Mouse (Mus musculus): ENCODE data around the gene Entpd7. TPM values are rescaled to one million over a fixed set of nuclear protein-coding genes. Genes with fewer than 3 reads are reported as not detected.

The Entpd7 gene
- polyA plus RNA-seq (2015; fragmentation: Nextera tagmentation; extraction: Ambion mirVana): 10.1 and 10.6 TPM in 2 replicates

DNA sequence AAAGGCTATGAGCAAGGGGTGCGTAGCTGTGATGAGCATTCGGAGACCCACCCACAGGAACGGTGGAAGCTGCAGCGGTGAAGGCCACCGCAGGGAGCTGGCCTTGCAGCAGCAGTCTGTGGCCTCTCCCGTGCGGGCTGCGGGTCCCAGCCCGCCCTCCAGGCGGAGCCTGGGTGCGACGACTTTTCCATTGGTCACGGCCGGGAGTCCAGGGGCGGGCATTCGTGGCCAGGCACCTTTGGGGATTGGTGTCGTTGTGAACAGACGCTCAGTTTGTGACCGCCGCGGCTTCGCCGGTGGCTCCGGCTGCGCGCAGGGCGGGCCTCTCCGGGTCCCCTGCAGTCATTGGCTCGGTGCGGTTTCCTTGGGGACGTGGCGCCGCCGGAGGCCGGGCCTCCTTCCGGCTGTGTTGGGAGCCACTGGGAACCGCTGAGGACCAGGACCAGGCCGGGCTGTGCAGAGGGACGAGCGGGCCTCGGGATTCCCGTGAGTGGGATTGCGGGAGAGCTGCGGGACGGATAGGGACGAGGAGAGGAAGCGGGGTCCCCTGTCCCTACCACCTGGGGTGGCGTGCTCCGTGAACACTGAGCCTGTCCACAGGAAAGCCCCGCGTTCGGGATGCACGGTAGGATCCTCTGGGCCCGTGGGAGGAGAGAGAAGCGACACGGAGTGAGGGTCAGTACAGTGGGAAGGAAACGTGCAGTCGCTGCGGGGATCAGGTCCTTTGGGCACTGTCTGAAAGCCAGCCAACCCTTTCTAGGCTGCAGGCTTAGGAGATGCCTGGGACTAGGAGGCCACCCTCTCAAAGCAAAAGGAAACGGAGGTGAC, at the start of gene Entpd7:
Entpd7 (plus strand) TSS at position 254 of the 828 bp plus-strand sequence.
- ATAC-seq (ENCODE audit: low FRiP score): peak; percentile 99
- Histone ChIP-seq H3K4me3 (peak within 1 kb of the TSS; percentile 85), H3K9ac (peak within 1 kb of the TSS; percentile 94), H3K27ac (peak within 1 kb of the TSS; percentile 89), H3K36me3 (peaks cover 7% of the 10 kb centered on the region; the same call in 1 of the 2 replicates), H3K4me1 (replicated peaks) (peaks cover 24% of the 10 kb centered on the region), H3K9me3 (no peaks in the 10 kb centered on the region), H3K4me2 (peak within 1 kb of the TSS; percentile 81), H3K27me3 (no peaks in the 10 kb centered on the region)
- under 1% methylated on average over 60 of the region's 60 CpGs for WGBS

DNA sequence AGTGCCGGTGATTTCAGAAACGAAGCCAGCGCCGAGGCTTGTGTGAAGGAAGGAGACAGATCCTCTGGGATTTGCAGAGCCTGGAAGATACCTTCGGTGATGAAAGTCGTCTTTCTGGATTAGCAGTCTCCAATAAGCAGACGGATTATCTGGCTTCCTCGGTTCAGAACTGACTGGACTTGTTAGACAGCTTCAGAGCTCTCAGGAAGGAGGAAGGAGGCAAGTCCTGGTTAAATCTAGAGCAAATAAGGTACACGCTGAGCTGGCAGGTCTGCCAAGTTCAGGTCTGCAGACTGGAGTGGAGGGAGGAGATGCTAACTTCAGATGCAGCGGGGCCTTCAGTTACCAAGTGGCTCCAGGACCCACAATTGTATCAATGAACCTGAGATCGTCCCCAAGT, 47.6 kb upstream of the Entpd7 start:
- ATAC-seq (ENCODE audit: low FRiP score): no peak
- Histone ChIP-seq H3K9me3 (no peaks in the 10 kb centered on the region), H3K27me3 (no peaks in the 10 kb centered on the region)

DNA sequence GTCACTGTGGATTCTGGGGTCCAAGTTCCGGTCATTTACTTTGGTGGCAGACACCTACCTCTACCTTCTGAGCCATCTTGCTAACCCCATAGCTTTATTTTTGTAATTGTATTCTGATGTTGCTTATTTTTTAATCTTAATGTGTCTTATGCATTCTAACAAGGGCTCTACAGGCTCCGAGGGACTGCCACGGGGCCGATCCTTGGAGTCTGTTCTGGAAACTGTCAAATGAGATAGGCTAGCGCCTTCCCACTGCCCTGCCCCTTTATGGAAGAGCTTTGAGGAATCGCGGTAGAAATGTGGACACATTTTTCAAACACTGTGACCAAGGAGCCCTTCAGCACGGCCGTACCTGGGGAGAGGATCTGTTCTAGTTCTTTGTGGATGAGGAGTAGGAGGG, 46.6 kb upstream of the Entpd7 start:
- Histone ChIP-seq H3K27me3 (no peaks in the 10 kb centered on the region), H3K27ac (no peak overlapping the region), H3K4me1 (replicated peaks) (no peaks in the 10 kb centered on the region), H3K9ac (no peak overlapping the region), H3K9me3 (no peaks in the 10 kb centered on the region), H3K4me2 (no peak overlapping the region), H3K36me3 (no peaks in the 10 kb centered on the region), H3K4me3 (no peak overlapping the region)
- ATAC-seq (ENCODE audit: low FRiP score): no peak
- 87% methylated on average over 9 of the region's 9 CpGs for WGBS

More for the DNA sequence above, 47.6 kb upstream of the Entpd7 start:
- WGBS: 77% methylated on average over 11 of the region's 11 CpGs
- no peak overlapping the region for H3K9ac ChIP-seq
- no peak overlapping the region for H3K4me3 ChIP-seq
- H3K36me3 ChIP-seq: no peaks in the 10 kb centered on the region
- H3K27ac ChIP-seq: no peak overlapping the region
- no peak overlapping the region for H3K4me2 ChIP-seq
- H3K4me1 ChIP-seq (replicated peaks): no peaks in the 10 kb centered on the region

DNA sequence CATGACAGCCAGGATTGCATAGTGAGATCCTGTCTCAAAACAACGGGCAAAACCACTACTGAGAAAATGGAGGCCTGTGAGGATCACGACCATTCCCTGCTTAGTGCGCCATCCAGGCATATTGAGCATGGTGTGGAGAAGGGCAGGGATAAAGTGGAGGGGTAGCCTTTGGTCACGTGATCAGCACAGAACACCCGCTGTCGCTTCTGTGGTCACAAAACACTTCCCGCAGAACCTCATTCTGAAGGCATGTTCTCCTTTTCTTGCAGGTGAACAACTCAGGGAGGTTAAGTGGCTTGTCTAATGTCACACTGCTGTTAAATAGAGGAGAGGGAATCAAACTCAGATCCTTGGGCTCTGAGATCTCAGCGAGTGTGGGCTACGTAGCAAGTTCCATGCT, 44.0 kb upstream of the Entpd7 start:
- no peak overlapping the region for H3K4me2 ChIP-seq
- ATAC-seq (ENCODE audit: low FRiP score): no peak
- 90% methylated on average over 9 of the region's 9 CpGs for whole genome bisulfite sequencing

DNA sequence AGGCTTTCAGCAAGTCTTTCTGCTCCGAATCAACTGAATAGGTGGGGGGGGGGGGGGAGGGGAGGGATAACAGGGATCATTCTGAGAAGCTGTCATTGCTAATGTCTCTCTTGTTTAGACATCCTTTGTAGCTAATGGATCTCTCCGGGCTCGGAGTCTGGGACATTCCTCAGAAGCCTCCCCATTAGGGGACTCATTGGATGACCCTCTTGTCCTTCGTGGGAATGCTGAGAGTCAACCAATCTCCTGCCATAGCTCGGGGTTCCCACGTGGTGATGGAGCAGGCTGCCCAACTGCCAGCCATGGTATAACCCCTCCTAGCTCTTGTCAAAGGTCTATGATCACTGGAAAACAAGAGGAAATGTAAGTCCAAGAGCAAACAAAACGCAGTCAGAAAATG, 42.6 kb upstream of the Entpd7 start:
- WGBS: 58% methylated on average over 7 of the region's 7 CpGs
- no peak overlapping the region for H3K4me3 ChIP-seq
- no peaks in the 10 kb centered on the region for H3K4me1 ChIP-seq (replicated peaks)
- no peaks in the 10 kb centered on the region for H3K9me3 ChIP-seq
- H3K27ac ChIP-seq: no peak overlapping the region
- 0 out of 2 replicates have a peak, but pooled peaks cover 3% of the 10 kb centered on the region for H3K27me3 ChIP-seq
- H3K36me3 ChIP-seq: no peaks in the 10 kb centered on the region
- no peak for ATAC-seq (ENCODE audit: low FRiP score)
- no peak overlapping the region for H3K9ac ChIP-seq
- H3K4me2 ChIP-seq: no peak overlapping the region

More for the DNA sequence above, 44.0 kb upstream of the Entpd7 start:
- no peak overlapping the region for H3K9ac ChIP-seq
- no peaks in the 10 kb centered on the region for H3K27me3 ChIP-seq
- H3K4me1 ChIP-seq (replicated peaks): no peaks in the 10 kb centered on the region
- no peaks in the 10 kb centered on the region for H3K36me3 ChIP-seq
- H3K27ac ChIP-seq: no peak overlapping the region
- H3K4me3 ChIP-seq: no peak overlapping the region
- no peaks in the 10 kb centered on the region for H3K9me3 ChIP-seq

DNA sequence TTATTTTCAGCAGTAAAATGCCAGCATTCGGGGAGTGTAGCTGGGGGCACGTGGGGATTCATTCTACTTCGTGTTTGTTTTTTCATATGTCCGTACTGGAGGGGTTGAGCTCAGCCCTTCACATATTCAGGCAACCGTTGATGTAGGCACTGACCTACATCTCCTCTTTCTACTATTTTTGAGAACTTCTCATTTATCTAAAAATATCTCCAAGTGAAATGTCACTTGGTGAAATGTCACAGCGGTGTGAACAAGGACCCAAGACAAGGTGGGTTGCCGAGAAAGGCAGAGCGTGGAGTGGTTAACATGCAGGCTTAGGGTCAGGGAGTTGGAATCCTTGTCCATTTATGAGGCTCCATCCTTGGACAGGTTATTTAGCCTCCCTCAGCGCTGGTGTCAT, 42.2 kb upstream of the Entpd7 start:
- Histone ChIP-seq H3K9me3 (no peaks in the 10 kb centered on the region), H3K4me3 (no peak overlapping the region), H3K27me3 (0 out of 2 replicates have a peak, but pooled peaks cover 3% of the 10 kb centered on the region), H3K27ac (no peak overlapping the region), H3K36me3 (no peaks in the 10 kb centered on the region), H3K9ac (no peak overlapping the region), H3K4me2 (no peak overlapping the region), H3K4me1 (replicated peaks) (no peaks in the 10 kb centered on the region)
- 89% methylated on average over 9 of the region's 9 CpGs for WGBS
- ATAC-seq (ENCODE audit: low FRiP score): no peak

DNA sequence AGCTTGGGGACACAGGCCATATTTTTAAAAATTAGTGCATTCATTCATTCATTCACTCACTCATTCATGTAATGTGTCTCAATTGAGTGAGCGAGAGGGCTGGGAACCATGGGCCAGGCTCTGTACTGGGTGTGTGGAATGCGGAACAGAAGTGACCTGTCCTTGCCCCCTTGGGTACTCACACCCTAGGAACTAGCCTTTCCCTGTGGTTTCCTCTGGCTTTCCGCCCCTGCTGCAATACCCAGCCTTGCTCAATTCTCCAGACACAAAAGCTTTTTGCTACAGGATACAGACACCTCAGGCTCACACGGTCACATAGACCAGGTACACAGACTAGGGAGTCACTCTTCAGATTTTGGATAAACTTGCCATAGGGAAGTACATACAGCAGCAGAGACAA, 41.1 kb upstream of the Entpd7 start:
- H3K9ac ChIP-seq: no peak overlapping the region
- no peaks in the 10 kb centered on the region for H3K4me1 ChIP-seq (replicated peaks)
- H3K27ac ChIP-seq: no peak overlapping the region
- 0 out of 2 replicates have a peak, but pooled peaks cover 3% of the 10 kb centered on the region for H3K27me3 ChIP-seq
- 94% methylated on average over 4 of the region's 4 CpGs for WGBS
- H3K4me3 ChIP-seq: no peak overlapping the region
- no peaks in the 10 kb centered on the region for H3K36me3 ChIP-seq
- no peak overlapping the region for H3K4me2 ChIP-seq
- no peaks in the 10 kb centered on the region for H3K9me3 ChIP-seq
- ATAC-seq (ENCODE audit: low FRiP score): no peak

DNA sequence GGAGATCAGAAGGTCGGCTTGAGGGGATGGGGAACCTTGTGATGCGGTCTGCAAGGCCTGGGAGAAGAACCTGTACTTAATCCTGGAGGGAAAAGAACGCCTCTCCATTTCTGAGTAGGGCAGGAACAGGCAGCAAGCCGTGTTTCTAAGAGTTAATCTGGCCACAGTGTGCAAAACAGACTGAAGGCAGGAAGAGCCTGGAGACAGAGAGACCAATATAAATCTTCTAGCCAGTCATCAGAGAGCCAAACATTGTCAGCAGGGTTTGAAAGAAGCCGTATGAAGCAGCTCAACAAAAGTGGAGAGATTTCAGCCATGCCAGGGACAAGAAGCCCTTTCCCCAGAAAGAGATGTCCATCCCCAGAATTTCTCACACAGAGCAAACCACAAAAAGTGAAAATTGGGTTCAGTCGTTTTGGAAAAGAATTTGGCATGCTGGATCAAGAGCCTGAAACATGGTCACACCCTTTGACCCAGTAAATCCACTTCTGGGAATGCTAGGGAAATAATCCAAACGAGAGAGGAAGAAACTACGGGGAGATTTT, 38.2 kb upstream of the Entpd7 start:
- H3K9me3 ChIP-seq: no peaks in the 10 kb centered on the region
- H3K4me2 ChIP-seq: no peak overlapping the region
- H3K27ac ChIP-seq: no peak overlapping the region
- no peak overlapping the region for H3K4me3 ChIP-seq
- 0 out of 2 replicates have a peak, but pooled peaks cover 3% of the 10 kb centered on the region for H3K27me3 ChIP-seq
- no peak overlapping the region; the same call in 1 of the 2 replicates for H3K9ac ChIP-seq
- 73% methylated on average over 8 of the region's 8 CpGs for WGBS
- no peak for ATAC-seq (ENCODE audit: low FRiP score)
- H3K36me3 ChIP-seq: no peaks in the 10 kb centered on the region
- H3K4me1 ChIP-seq (replicated peaks): no peaks in the 10 kb centered on the region

DNA sequence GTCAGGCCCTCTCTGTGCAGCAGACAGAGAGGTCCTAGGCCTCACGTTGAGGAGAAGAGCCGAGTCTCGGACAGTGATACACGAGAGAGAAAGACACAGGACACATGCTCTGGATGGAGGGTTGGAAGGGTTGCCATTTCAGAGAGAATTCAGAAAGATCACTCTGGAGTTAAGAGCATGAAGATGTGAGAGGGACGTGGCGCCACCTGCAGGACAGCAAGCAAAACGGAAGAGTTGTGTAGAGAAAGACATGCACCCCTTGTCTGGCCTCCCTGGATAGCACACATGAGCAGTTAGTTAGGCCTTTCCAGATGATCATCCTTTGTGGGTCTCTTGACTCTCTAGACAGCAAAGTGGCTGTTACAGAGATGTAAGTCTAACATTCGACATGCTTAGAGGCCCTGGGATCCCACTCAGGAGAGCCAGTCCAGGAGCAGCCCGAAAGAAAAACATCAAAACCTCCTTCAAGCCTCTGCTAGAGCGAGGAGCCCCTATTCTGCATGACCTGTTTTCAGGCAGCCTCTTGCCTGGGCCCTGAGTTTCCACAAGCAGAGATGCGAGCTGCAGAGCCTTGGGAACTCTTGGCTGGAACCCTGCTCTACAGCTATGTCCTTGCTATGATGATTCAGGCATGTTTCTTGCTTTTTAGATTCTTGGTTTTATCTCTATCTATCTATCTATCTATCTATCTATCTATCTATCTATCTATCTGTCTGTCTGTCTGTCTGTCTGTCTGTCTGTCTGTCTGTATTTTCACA, 33.6 kb upstream of the Entpd7 start:
- ATAC-seq (ENCODE audit: low FRiP score): no peak
- WGBS: 41% methylated on average over 11 of the region's 11 CpGs

DNA sequence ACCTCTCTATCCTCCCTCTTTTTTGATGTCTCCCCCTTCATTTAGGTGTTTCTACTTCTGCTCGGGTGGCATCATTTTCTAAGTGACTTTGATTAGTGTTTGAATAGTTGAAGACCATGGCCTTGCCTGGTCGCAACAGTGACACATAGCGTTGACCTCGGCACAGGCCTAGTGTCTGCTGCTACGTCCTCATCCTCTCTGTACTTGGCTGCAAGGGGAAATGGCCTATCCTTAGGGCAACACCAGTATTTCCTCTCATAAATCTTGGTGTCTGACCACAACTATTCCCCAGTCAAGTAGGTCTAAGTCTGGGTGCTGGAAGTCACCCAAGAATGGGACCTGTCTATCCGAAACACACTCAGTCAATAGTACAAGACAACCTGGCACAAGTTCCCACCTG, 29.8 kb upstream of the Entpd7 start:
- WGBS: 90% methylated on average over 6 of the region's 6 CpGs
- H3K9ac ChIP-seq: no peak overlapping the region
- no peak overlapping the region for H3K4me3 ChIP-seq
- H3K27ac ChIP-seq: no peak overlapping the region
- H3K4me2 ChIP-seq: no peak overlapping the region
- H3K27me3 ChIP-seq: no peaks in the 10 kb centered on the region
- ATAC-seq (ENCODE audit: low FRiP score): no peak
- no peaks in the 10 kb centered on the region for H3K9me3 ChIP-seq
- H3K36me3 ChIP-seq: peaks cover 17% of the 10 kb centered on the region
- H3K4me1 ChIP-seq (replicated peaks): peaks cover 9% of the 10 kb centered on the region; the same call in 1 of the 2 replicates

More for the DNA sequence above, 33.6 kb upstream of the Entpd7 start:
- no peak overlapping the region for H3K27ac ChIP-seq
- no peak overlapping the region for H3K4me2 ChIP-seq
- H3K4me1 ChIP-seq (replicated peaks): no peaks in the 10 kb centered on the region
- H3K27me3 ChIP-seq: 0 out of 2 replicates have a peak, but pooled peaks cover 3% of the 10 kb centered on the region
- no peak overlapping the region for H3K4me3 ChIP-seq
- H3K36me3 ChIP-seq: no peaks in the 10 kb centered on the region
- no peaks in the 10 kb centered on the region for H3K9me3 ChIP-seq
- H3K9ac ChIP-seq: no peak overlapping the region

DNA sequence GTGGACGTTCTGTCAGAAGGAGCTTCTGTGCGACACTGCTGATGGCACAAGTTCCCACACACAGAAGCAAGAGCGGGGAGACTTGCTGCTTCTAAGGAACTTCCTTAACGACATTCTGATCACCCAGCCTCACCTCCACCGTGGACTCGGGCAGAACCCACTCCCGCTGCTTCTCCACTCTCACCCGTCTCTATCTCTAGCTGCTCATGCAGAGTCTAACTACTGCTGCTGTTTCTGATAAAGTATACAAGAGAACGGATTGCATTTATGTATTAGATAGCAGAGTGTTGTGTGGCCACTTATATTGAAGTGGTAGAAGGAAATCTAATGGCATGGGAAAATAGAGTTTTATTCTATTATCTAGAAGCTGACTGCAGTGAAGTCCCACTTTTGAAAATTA, 28.7 kb upstream of the Entpd7 start:
- Histone ChIP-seq H3K9me3 (no peaks in the 10 kb centered on the region), H3K27ac (no peak overlapping the region), H3K4me2 (no peak overlapping the region), H3K9ac (no peak overlapping the region), H3K4me1 (replicated peaks) (peaks cover 9% of the 10 kb centered on the region; the same call in 1 of the 2 replicates), H3K27me3 (no peaks in the 10 kb centered on the region), H3K4me3 (no peak overlapping the region), H3K36me3 (peaks cover 17% of the 10 kb centered on the region)
- WGBS: 90% methylated on average over 9 of the region's 9 CpGs
- no peak for ATAC-seq (ENCODE audit: low FRiP score)
